Mouse (Mus musculus) small intestine, adult 2 months (tissue): Measurements from ENCODE around the gene Atf7ip2.

ENCODE experiments used
- CTCF ChIP-seq: fragments of 200-500 bp; IDR thresholded peaks from 2 replicates; pipeline ENCODE4 v1.5.1; 2012; ENCODE audit warnings: low read depth, mild to moderate bottlenecking, control low read depth, inconsistent platforms, low read length, moderate library complexity, mixed read lengths; ENCODE audit not compliant: insufficient replicate concordance, insufficient read length; ENCODE audit errors: extremely low read depth
- POLR2A ChIP-seq: fragments of 200-500 bp; IDR thresholded peaks from 2 replicates; pipeline ENCODE4 v1.6.1; 2012; ENCODE audit warnings: low read depth, mild to moderate bottlenecking, control low read depth, inconsistent platforms, low read length, moderate library complexity

GRCm38 (mm10) chr16:10274465-10274864, 82.0 kb downstream of the Atf7ip2 start:
- TF ChIP-seq CTCF (peak; percentile 61; the same call in 1 of the 2 replicates), POLR2A (no peak)
